Comparison of ENCODE assay signal across 19 mouse cellular contexts in the genomic region with DNA sequence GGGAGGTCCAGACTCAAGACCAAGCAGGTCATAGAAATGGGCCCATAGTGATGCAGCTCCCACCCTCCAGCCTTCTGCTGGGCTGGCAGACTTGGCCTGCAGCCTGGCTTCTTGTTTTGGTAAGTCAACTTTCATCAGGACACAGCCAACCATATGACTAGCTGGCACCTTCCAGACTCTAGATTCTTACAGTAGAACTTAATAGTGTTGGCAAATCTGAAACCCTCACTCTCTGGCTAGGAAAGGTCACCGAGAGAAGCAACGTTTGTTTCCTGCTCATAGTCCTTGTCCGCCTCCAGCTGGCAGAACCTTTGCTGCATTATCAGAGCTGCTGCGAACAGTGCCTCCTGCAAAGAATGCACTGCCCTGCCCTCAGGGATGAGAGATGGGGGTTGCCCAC. TPM values are rescaled to one million over a fixed set of nuclear protein-coding genes. Genes with fewer than 3 reads are reported as not detected.
DNase-seq lines count a peak whose midpoint lies in the region; ATAC-seq and TF ChIP-seq lines count a peak whose summit lies in the region.
"Had no signal": no experiment of that assay in that cellular context is flagged by ENCODE, and none has a peak within 500 bp of the region (broad histone marks: within the 10 kb centered on the region; RNA-seq: fewer than 3 reads in every experiment).

No protein-coding gene starts in this region.

- no peaks in the 10 kb centered on the region for H3K36me3 ChIP-seq in heart, postnatal 0 days (replicated peaks; ENCODE audit: control insufficient read depth, insufficient read depth, low read length)
- no peaks in the 10 kb centered on the region for H3K36me3 ChIP-seq in heart, embryonic 11.5 days (ENCODE audit: control insufficient read depth, insufficient read depth, low read length)
- H3K36me3 ChIP-seq: midbrain, embryonic 12.5 days; neural tube, embryonic 12.5 days had no signal

- no peak for TF ChIP-seq CTCF in cerebellum, adult 2 months (IDR thresholded peaks at IDR 0.05; ENCODE audit: borderline replicate concordance, insufficient read depth, low read depth, low read length)
- peak; percentile 57 for TF ChIP-seq CTCF in heart, postnatal 0 days (IDR thresholded peaks at IDR 0.05; ENCODE audit: low read depth)

- H3K9me3 ChIP-seq in heart, postnatal 0 days (replicated peaks; ENCODE audit: control insufficient read depth, low read length) = no peaks in the 10 kb centered on the region
- H3K9me3 ChIP-seq in heart, embryonic 11.5 days (replicated peaks; ENCODE audit: control insufficient read depth, low read length) = no peaks in the 10 kb centered on the region
- H3K9me3 ChIP-seq: midbrain, embryonic 12.5 days; neural tube, embryonic 12.5 days had no signal

- no peak for TF ChIP-seq EP300 in heart, postnatal 0 days (IDR thresholded peaks at IDR 0.05; ENCODE audit: low read depth)

- intact Hi-C loops in left cerebral cortex, postnatal 4 days (cut with DNase I) = no loop called here

- peaks cover 41% of the 10 kb centered on the region for H3K4me1 ChIP-seq in cerebellum, adult 2 months (ENCODE audit: control insufficient read depth, insufficient read depth, low read length)
- 0 out of 2 replicates have a peak, but pooled peaks cover 9% of the 10 kb centered on the region for H3K4me1 ChIP-seq in heart, postnatal 0 days (ENCODE audit: control insufficient read depth, insufficient read depth)
- H3K4me1 ChIP-seq in heart, embryonic 11.5 days (ENCODE audit: control insufficient read depth, insufficient read depth, low read length) = peaks cover 17% of the 10 kb centered on the region

- no peak overlapping the region for H3K9ac ChIP-seq in heart, postnatal 0 days (replicated peaks; ENCODE audit: low read depth, low read length)
- H3K9ac ChIP-seq in heart, embryonic 11.5 days (ENCODE audit: low read depth, low read length) = no peak overlapping the region
- H3K9ac ChIP-seq: midbrain, embryonic 12.5 days; neural tube, embryonic 12.5 days had no signal

- H3K4me3 ChIP-seq in cerebellum, adult 2 months (replicated peaks; ENCODE audit: insufficient read depth, low read depth, low read length) = no peak overlapping the region
- H3K4me3 ChIP-seq in heart, postnatal 0 days (ENCODE audit: low read depth, low read length) = no peak overlapping the region
- no peak overlapping the region for H3K4me3 ChIP-seq in heart, embryonic 11.5 days (ENCODE audit: low read depth, low read length)
- H3K4me3 ChIP-seq: midbrain, embryonic 12.5 days; neural tube, embryonic 12.5 days had no signal

- WGBS in cerebellum, adult 2 months = 32% methylated on average over 4 of the region's 4 CpGs
- WGBS in heart, postnatal 0 days = 16% methylated on average over 4 of the region's 4 CpGs
- 59% methylated on average over 4 of the region's 4 CpGs for WGBS in heart, embryonic 11.5 days (ENCODE audit: insufficient replicate concordance)

- no peak overlapping the region for H3K4me2 ChIP-seq in heart, postnatal 0 days (ENCODE audit: low read depth, low read length)
- no peak overlapping the region for H3K4me2 ChIP-seq in heart, embryonic 11.5 days
- H3K4me2 ChIP-seq: liver, embryonic 11.5 days; midbrain, embryonic 12.5 days; neural tube, embryonic 12.5 days had no signal

- H3K27ac ChIP-seq in cerebellum, adult 2 months (ENCODE audit: insufficient read depth, low read length) = no peak overlapping the region
- H3K27ac ChIP-seq in heart, postnatal 0 days (ENCODE audit: low read depth) = no peak overlapping the region
- no peak overlapping the region for H3K27ac ChIP-seq in heart, embryonic 11.5 days (ENCODE audit: low read depth, low read length)
- H3K27ac ChIP-seq: neural tube, embryonic 12.5 days had no signal

- peak; percentile 55 for ATAC-seq in heart, postnatal 0 days (ENCODE audit: insufficient read depth, low read depth)
- no peak for ATAC-seq in heart, embryonic 11.5 days (replicated peaks; ENCODE audit: insufficient number of reproducible peaks, low FRiP score, low TSS enrichment)

- no peak for TF ChIP-seq POLR2A in cerebellum, adult 2 months (IDR thresholded peaks at IDR 0.05; ENCODE audit: borderline replicate concordance, insufficient read depth, low read length)

- DNase-seq in cerebellum, adult 2 months = peak; percentile 46 to 57
- no peak for DNase-seq in cerebellum, postnatal 4 days (ENCODE audit: low spot score in 2 of 2)
- DNase-seq in heart, postnatal 0 days (ENCODE audit: low spot score) = peak; percentile 23
- DNase-seq in left cerebral cortex, postnatal 4 days = peak; percentile 59
- no peak for DNase-seq in left cerebral cortex, adult 18-20 months (ENCODE audit: low spot score in 2 of 2)
- DNase-seq in brain, adult 2 months (ENCODE audit: low read depth, low spot score) = peak; percentile 53
- DNase-seq in adrenal gland, adult (ENCODE audit: inconsistent age in 2 of 2, low spot score in 1 of 2) = no peak
- DNase-seq: adrenal gland, adult 8-10 months; layer of hippocampus, adult 9-11 months; lung, postnatal 10 days; thymus, postnatal 36 days had no signal

- H3K27me3 ChIP-seq in cerebellum, adult 2 months (ENCODE audit: control insufficient read depth, insufficient read depth, low read length) = no peaks in the 10 kb centered on the region
- no peaks in the 10 kb centered on the region for H3K27me3 ChIP-seq in heart, postnatal 0 days (ENCODE audit: control insufficient read depth, insufficient read depth, low read length)
- H3K27me3 ChIP-seq in heart, embryonic 11.5 days (ENCODE audit: control insufficient read depth, insufficient read depth, low read length) = no peaks in the 10 kb centered on the region
- H3K27me3 ChIP-seq: midbrain, embryonic 12.5 days; neural tube, embryonic 12.5 days had no signal

RNA-seq across cellular contexts. Expression of a gene that starts 1.5 kb away (rescaled TPM):
- 0.13 and 0.15 TPM in 2 replicates for polyA plus RNA-seq in cerebellum, adult 2 months (2012; rRNA removed)
- not detected in 2 replicates for total RNA-seq in heart, postnatal 0 days (2014; rRNA removed; ENCODE audit: low replicate concordance)
- polyA plus RNA-seq in heart, postnatal 0 days (2015; fragmentation: Nextera tagmentation; extraction: Ambion mirVana) = not detected in 2 replicates
- not detected in 2 replicates for polyA plus RNA-seq in heart, embryonic 11.5 days (2014; fragmentation: Nextera tagmentation; extraction: Ambion mirVana)
- total RNA-seq in left cerebral cortex, postnatal 4 days (2021) = under 1 TPM in 1 of 2 experiments, not detected in 1; 0.18 TPM
- 1 to 10 TPM in 1 of 2 experiments, under 1 TPM in 1; 0.86 to 1.2 TPM for total RNA-seq in left cerebral cortex, adult 18-20 months (2021)
- total RNA-seq: adrenal gland, adult 8-10 months; hematopoietic stem cell, adult 5-6 weeks had no signal
- polyA plus RNA-seq: intestine, embryonic 14.5 days; liver, embryonic 11.5 days; midbrain, embryonic 12.5 days; neural tube, embryonic 12.5 days; small intestine, adult 2 months; stomach, embryonic 14.5 days had no signal

RNA-seq across cellular contexts. Expression of a gene that starts 54.7 kb away (rescaled TPM):
- polyA plus RNA-seq in cerebellum, adult 2 months (2012; rRNA removed) = 235 and 254 TPM in 2 replicates
- total RNA-seq in heart, postnatal 0 days (2014; rRNA removed; ENCODE audit: low replicate concordance) = 17.0 and 43.9 TPM in 2 replicates
- polyA plus RNA-seq in heart, postnatal 0 days (2015; fragmentation: Nextera tagmentation; extraction: Ambion mirVana) = 8.8 and 10.8 TPM in 2 replicates
- 13.0 and 15.7 TPM in 2 replicates for polyA plus RNA-seq in heart, embryonic 11.5 days (2014; fragmentation: Nextera tagmentation; extraction: Ambion mirVana)
- total RNA-seq in left cerebral cortex, postnatal 4 days (2021) = 100 to 1,000 TPM; 110 to 121 TPM
- 100 to 1,000 TPM; 370 to 383 TPM for total RNA-seq in left cerebral cortex, adult 18-20 months (2021)

Comparison
In these comparisons a context has a peak if more than half of its experiments do, and no peak if none do; other contexts are left out.
1. DNase-seq: peak in cerebellum, adult 2 months (2 of 2), heart, postnatal 0 days (single experiment), left cerebral cortex, postnatal 4 days (single experiment) and brain, adult 2 months (single experiment); none in cerebellum, postnatal 4 days (0 of 2), left cerebral cortex, adult 18-20 months (0 of 2) and adrenal gland, adult (0 of 2).